Mouse (Mus musculus) erythroblast, adult 5-6 weeks (primary cell): ENCODE data around the gene Grin3b. TPM values are rescaled to one million over a fixed set of nuclear protein-coding genes. Genes with fewer than 3 reads are reported as not detected.
A peak's percentile ranks its signal among the peaks of the same experiment; 100 is the strongest.

ENCODE experiments used
- ATAC-seq: replicated peaks from 2 replicates; pipeline ENCODE4 v1.8.0; 2016; ENCODE audit warnings: moderate number of reproducible peaks, mild to moderate bottlenecking, moderate TSS enrichment, inconsistent platforms; ENCODE audit not compliant: poor library complexity, low FRiP score, severe bottlenecking
- total RNA-seq, 2 experiments: library from RNA; stranded (forward) in 1 of 2; stranded (reverse) in 1 of 2; fragments of 150-400 nt in 1 of 2; fragments of 200-764, 138-1000 nt in 1 of 2; gene quantifications; 2 replicates each; pipeline versions ENCODE4 v1.2.3 to v1.2.4; 2015 to 2017; ENCODE audit warnings: low replicate concordance in 2 of 2

The Grin3b gene
- total RNA-seq, 2 experiments from 2014 or later, result not detected

GRCm38 (mm10) chr10:79960671-79961294, 9.7 kb upstream of the Grin3b start:
- ATAC-seq, result no peak

GRCm38 (mm10) chr10:79964727-79965126, 5.8 kb upstream of the Grin3b start:
- ATAC-seq, result no peak

GRCm38 (mm10) chr10:79965325-79965724, 5.2 kb upstream of the Grin3b start:
- ATAC-seq, result no peak

- no peak for ATAC-seq
These were observed 3.6 kb upstream of the Grin3b start for GRCm38 (mm10) chr10:79966886-79967400.

GRCm38 (mm10) chr10:79968181-79968580, 2.3 kb upstream of the Grin3b start:
- ATAC-seq, result no peak

GRCm38 (mm10) chr10:79969124-79969568, 1.4 kb upstream of the Grin3b start:
- ATAC-seq, result no peak

GRCm38 (mm10) chr10:79971183-79971497, 625 bp downstream of the Grin3b start:
- no peak for ATAC-seq

- no peak for ATAC-seq
These were observed 2.3 kb downstream of the Grin3b start for GRCm38 (mm10) chr10:79972831-79973230.

GRCm38 (mm10) chr10:79974087-79974486, 3.6 kb downstream of the Grin3b start:
- no peak for ATAC-seq

- no peak for ATAC-seq
These were observed 4.2 kb downstream of the Grin3b start for GRCm38 (mm10) chr10:79974668-79975067.

GRCm38 (mm10) chr10:79976071-79976721, 5.7 kb downstream of the Grin3b start:
- no peak for ATAC-seq

- no peak for ATAC-seq
These were observed 6.2 kb downstream of the Grin3b start for GRCm38 (mm10) chr10:79976722-79977107.

GRCm38 (mm10) chr10:79977324-79977723, 6.8 kb downstream of the Grin3b start:
- no peak for ATAC-seq

GRCm38 (mm10) chr10:79978061-79978460, 7.5 kb downstream of the Grin3b start:
- no peak for ATAC-seq

- no peak for ATAC-seq
These were observed 9.1 kb downstream of the Grin3b start for GRCm38 (mm10) chr10:79979401-79980155.

GRCm38 (mm10) chr10:79983205-79983604, 12.7 kb downstream of the Grin3b start:
- no peak for ATAC-seq

- 0 out of 2 replicates have a peak, but pooled peaks have one; percentile 12 for ATAC-seq
These were observed 13.2 kb downstream of the Grin3b start for GRCm38 (mm10) chr10:79983670-79984069.

- peak; percentile 54 for ATAC-seq
These were observed 13.8 kb downstream of the Grin3b start, which contains the start of gene Tmem259 for GRCm38 (mm10) chr10:79984195-79984816. Tmem259 (minus strand) TSS chr10:79984330.

GRCm38 (mm10) chr10:79984871-79985270, 14.4 kb downstream of the Grin3b start:
- peak; percentile 67 for ATAC-seq
